Mouse (Mus musculus) hindbrain, embryonic 15.5 days (tissue): ENCODE results near the gene Slc11a2. TPM values are rescaled to one million over a fixed set of nuclear protein-coding genes. Genes with fewer than 3 reads are reported as not detected.
"Not testable (repeated sequence)": the region's sequence is repeated elsewhere in the genome, so short reads cannot be mapped to it uniquely, and the experiment has no call there.

Experiments
- ATAC-seq: fragments of 200-750 bp; cut with Nextera tagmentation; 2 replicates; pipeline ENCODE4 v1.8.0; 2017; ENCODE audit warnings: low read depth, moderate number of reproducible peaks, moderate TSS enrichment; ENCODE audit not compliant: low FRiP score
- H3K27ac ChIP-seq: fragments of 300-500 bp; sonication (generic); replicated peaks from 2 replicates; pipeline ENCODE4 v1.5.1; 2015; ENCODE audit warnings: mild to moderate bottlenecking, inconsistent platforms
- H3K27me3 ChIP-seq: fragments of 300-500 bp; sonication (generic); 2 replicates; pipeline ENCODE4 v1.6.1; 2015; ENCODE audit warnings: control low read depth, inconsistent platforms
- H3K36me3 ChIP-seq: fragments of 300-500 bp; sonication (generic); 2 replicates; pipeline ENCODE4 v1.6.1; 2015; ENCODE audit warnings: control low read depth, inconsistent platforms
- H3K4me1 ChIP-seq: fragments of 300-500 bp; sonication (generic); replicated peaks from 2 replicates; pipeline ENCODE4 v1.6.1; 2015; ENCODE audit warnings: control low read depth, inconsistent platforms
- H3K4me2 ChIP-seq: fragments of 300-500 bp; sonication (generic); 2 replicates; pipeline ENCODE4 v1.6.1; 2015; ENCODE audit warnings: moderate library complexity, mild to moderate bottlenecking, inconsistent platforms
- H3K4me3 ChIP-seq: fragments of 300-500 bp; sonication (generic); 2 replicates; pipeline ENCODE4 v1.5.1; 2015; ENCODE audit warnings: mild to moderate bottlenecking, inconsistent platforms
- H3K9ac ChIP-seq: fragments of 300-500 bp; sonication (generic); 2 replicates; pipeline ENCODE4 v1.6.1; 2015; ENCODE audit warnings: inconsistent platforms
- H3K9me3 ChIP-seq: fragments of 300-500 bp; sonication (generic); 2 replicates; pipeline ENCODE4 v1.6.1; 2016; ENCODE audit warnings: control low read depth, inconsistent platforms
- WGBS: fragments of 180-500 bp; shearing (Covaris S2); methylation state at CpG from one replicate; pipeline ENCODE4 v1.1.7; 2015; 5-methylcytosine and 5-hydroxymethylcytosine counted together
- polyA plus RNA-seq: library from polyadenylated mRNA; unstranded; fragments of >200 nt; fragmentation: Nextera tagmentation; extraction: Ambion mirVana; gene quantifications from 2 replicates; pipeline ENCODE4 v1.2.1, GENCODE M21; 2015

Gene Slc11a2
- polyA plus RNA-seq, 1 experiment from 2014 or later, result 27.6 TPM

GRCm38 (mm10) chr15:100395561-100395960 lies 29.3 kb downstream of the Slc11a2 start:
- no peaks in the 10 kb centered on the region for H3K9me3 ChIP-seq
- peaks cover 63% of the 10 kb centered on the region for H3K36me3 ChIP-seq
- H3K4me1 ChIP-seq, result no peaks in the 10 kb centered on the region
- no peaks in the 10 kb centered on the region for H3K27me3 ChIP-seq
- no peak for ATAC-seq
- H3K4me2 ChIP-seq, result no peak overlapping the region
- no peak overlapping the region for H3K9ac ChIP-seq
- no peak overlapping the region for H3K27ac ChIP-seq
- H3K4me3 ChIP-seq, result no peak overlapping the region
- WGBS, result over 99% methylated on average over 3 of the region's 3 CpGs

- H3K27ac ChIP-seq, result no peak overlapping the region
- H3K4me2 ChIP-seq, result no peak overlapping the region
- H3K4me3 ChIP-seq, result no peak overlapping the region
- 86% methylated on average over 11 of the region's 11 CpGs for WGBS
- no peaks in the 10 kb centered on the region for H3K27me3 ChIP-seq
- no peaks in the 10 kb centered on the region for H3K9me3 ChIP-seq
- no peak for ATAC-seq
- peaks cover 42% of the 10 kb centered on the region for H3K36me3 ChIP-seq
- H3K4me1 ChIP-seq, result no peaks in the 10 kb centered on the region
- H3K9ac ChIP-seq, result no peak overlapping the region
These were observed 31.9 kb downstream of the Slc11a2 start for GRCm38 (mm10) chr15:100393016-100393415.

GRCm38 (mm10) chr15:100391599-100391998 lies 33.3 kb downstream of the Slc11a2 start:
- no peaks in the 10 kb centered on the region for H3K4me1 ChIP-seq
- peaks cover 28% of the 10 kb centered on the region for H3K36me3 ChIP-seq
- no peaks in the 10 kb centered on the region for H3K9me3 ChIP-seq
- H3K27ac ChIP-seq, result no peak overlapping the region
- no peaks in the 10 kb centered on the region for H3K27me3 ChIP-seq
- WGBS, result 98% methylated on average over 7 of the region's 7 CpGs
- no peak overlapping the region for H3K4me2 ChIP-seq
- H3K9ac ChIP-seq, result no peak overlapping the region
- ATAC-seq, result no peak
- H3K4me3 ChIP-seq, result no peak overlapping the region

GRCm38 (mm10) chr15:100391066-100391465 lies 33.8 kb downstream of the Slc11a2 start:
- WGBS, result 84% methylated on average over 7 of the region's 7 CpGs
- Histone ChIP-seq H3K4me2 (no peak overlapping the region), H3K27ac (no peak overlapping the region), H3K36me3 (peaks cover 23% of the 10 kb centered on the region), H3K4me3 (no peak overlapping the region), H3K9ac (no peak overlapping the region), H3K27me3 (no peaks in the 10 kb centered on the region), H3K9me3 (no peaks in the 10 kb centered on the region), H3K4me1 (no peaks in the 10 kb centered on the region)
- ATAC-seq, result no peak

- no peak overlapping the region for H3K4me2 ChIP-seq
- ATAC-seq, result no peak
- no peak overlapping the region for H3K9ac ChIP-seq
- H3K4me3 ChIP-seq, result no peak overlapping the region
- peaks cover 5% of the 10 kb centered on the region for H3K36me3 ChIP-seq
- H3K27ac ChIP-seq, result no peak overlapping the region
- H3K27me3 ChIP-seq, result no peaks in the 10 kb centered on the region
- 65% methylated on average over 9 of the region's 9 CpGs for WGBS
- H3K4me1 ChIP-seq, result no peaks in the 10 kb centered on the region
- H3K9me3 ChIP-seq, result no peaks in the 10 kb centered on the region
These were observed 36.0 kb downstream of the Slc11a2 start for GRCm38 (mm10) chr15:100388886-100389285.

- no peaks in the 10 kb centered on the region for H3K27me3 ChIP-seq
- no peak overlapping the region for H3K9ac ChIP-seq
- H3K36me3 ChIP-seq, result no peaks in the 10 kb centered on the region
- H3K9me3 ChIP-seq, result no peaks in the 10 kb centered on the region
- 93% methylated on average over 16 of the region's 16 CpGs for WGBS
- H3K4me3 ChIP-seq, result no peak overlapping the region
- H3K4me1 ChIP-seq, result no peaks in the 10 kb centered on the region
- H3K4me2 ChIP-seq, result no peak overlapping the region
- ATAC-seq, result no peak
- H3K27ac ChIP-seq, result no peak overlapping the region
These were observed 36.5 kb downstream of the Slc11a2 start for GRCm38 (mm10) chr15:100388224-100388835.

- no peaks in the 10 kb centered on the region for H3K9me3 ChIP-seq
- no peaks in the 10 kb centered on the region for H3K4me1 ChIP-seq
- H3K9ac ChIP-seq, result no peak overlapping the region
- 96% methylated on average over 17 of the region's 17 CpGs for WGBS
- H3K27ac ChIP-seq, result no peak overlapping the region
- H3K4me3 ChIP-seq, result no peak overlapping the region
- H3K4me2 ChIP-seq, result no peak overlapping the region
- ATAC-seq, result no peak
- no peaks in the 10 kb centered on the region for H3K36me3 ChIP-seq
- no peaks in the 10 kb centered on the region for H3K27me3 ChIP-seq
These were observed 37.2 kb downstream of the Slc11a2 start for GRCm38 (mm10) chr15:100387544-100388223.

GRCm38 (mm10) chr15:100385705-100386104 lies 39.2 kb downstream of the Slc11a2 start:
- Histone ChIP-seq H3K27ac (no peak overlapping the region), H3K27me3 (no peaks in the 10 kb centered on the region), H3K4me1 (no peaks in the 10 kb centered on the region), H3K4me3 (no peak overlapping the region), H3K36me3 (no peaks in the 10 kb centered on the region), H3K9ac (no peak overlapping the region), H3K4me2 (no peak overlapping the region), H3K9me3 (no peaks in the 10 kb centered on the region)
- WGBS, result 94% methylated on average over 9 of the region's 9 CpGs
- ATAC-seq, result no peak

GRCm38 (mm10) chr15:100380104-100380503 lies 44.8 kb downstream of the Slc11a2 start:
- Histone ChIP-seq H3K9me3 (no peaks in the 10 kb centered on the region), H3K27me3 (no peaks in the 10 kb centered on the region), H3K27ac (no peak overlapping the region), H3K9ac (no peak overlapping the region), H3K4me2 (no peak overlapping the region), H3K4me1 (no peaks in the 10 kb centered on the region), H3K36me3 (no peaks in the 10 kb centered on the region), H3K4me3 (no peak overlapping the region)
- 66% methylated on average over 2 of the region's 2 CpGs for WGBS
- no peak for ATAC-seq

GRCm38 (mm10) chr15:100379658-100380057 lies 45.2 kb downstream of the Slc11a2 start:
- Histone ChIP-seq H3K9ac (no peak overlapping the region), H3K27me3 (no peaks in the 10 kb centered on the region), H3K4me3 (no peak overlapping the region), H3K4me1 (no peaks in the 10 kb centered on the region), H3K27ac (no peak overlapping the region), H3K36me3 (no peaks in the 10 kb centered on the region), H3K4me2 (no peak overlapping the region), H3K9me3 (no peaks in the 10 kb centered on the region)
- WGBS, result 87% methylated on average over 8 of the region's 8 CpGs
- no peak for ATAC-seq

- H3K36me3 ChIP-seq, ATAC-seq, H3K4me2 ChIP-seq, H3K9ac ChIP-seq, H3K9me3 ChIP-seq, H3K27me3 ChIP-seq, H3K27ac ChIP-seq, H3K4me1 ChIP-seq, H3K4me3 ChIP-seq: not testable (repeated sequence)
- WGBS, result 35% methylated on average over 4 of the region's 9 CpGs
These were observed 46.9 kb downstream of the Slc11a2 start for GRCm38 (mm10) chr15:100377847-100378505.

GRCm38 (mm10) chr15:100375066-100375465 lies 49.8 kb downstream of the Slc11a2 start:
- Histone ChIP-seq H3K27ac (no peak overlapping the region), H3K27me3 (no peaks in the 10 kb centered on the region), H3K4me3 (no peak overlapping the region), H3K9me3 (no peaks in the 10 kb centered on the region), H3K4me1 (no peaks in the 10 kb centered on the region), H3K4me2 (no peak overlapping the region), H3K36me3 (no peaks in the 10 kb centered on the region), H3K9ac (no peak overlapping the region)
- ATAC-seq, result no peak
- WGBS, result 41% methylated on average over 5 of the region's 5 CpGs
